Mouse (Mus musculus) myocyte (in vitro differentiated cells): ENCODE results near the gene Cyp27a1.

ENCODE experiments used
- POLR2A ChIP-seq: IDR thresholded peaks from one replicate; pipeline ENCODE4 v1.6.1; 2011; ENCODE audit warnings: low read depth, mild to moderate bottlenecking, control low read depth, moderate library complexity; ENCODE audit not compliant: insufficient read length
- REST ChIP-seq: IDR thresholded peaks from one replicate; pipeline ENCODE4 v1.6.1; 2011; ENCODE audit warnings: mild to moderate bottlenecking, control low read depth, moderate library complexity; ENCODE audit not compliant: insufficient read depth, insufficient read length
- USF1 ChIP-seq: IDR thresholded peaks from one replicate; pipeline ENCODE4 v1.6.1; 2011; ENCODE audit warnings: low read depth, mild to moderate bottlenecking, control low read depth, moderate library complexity

DNA sequence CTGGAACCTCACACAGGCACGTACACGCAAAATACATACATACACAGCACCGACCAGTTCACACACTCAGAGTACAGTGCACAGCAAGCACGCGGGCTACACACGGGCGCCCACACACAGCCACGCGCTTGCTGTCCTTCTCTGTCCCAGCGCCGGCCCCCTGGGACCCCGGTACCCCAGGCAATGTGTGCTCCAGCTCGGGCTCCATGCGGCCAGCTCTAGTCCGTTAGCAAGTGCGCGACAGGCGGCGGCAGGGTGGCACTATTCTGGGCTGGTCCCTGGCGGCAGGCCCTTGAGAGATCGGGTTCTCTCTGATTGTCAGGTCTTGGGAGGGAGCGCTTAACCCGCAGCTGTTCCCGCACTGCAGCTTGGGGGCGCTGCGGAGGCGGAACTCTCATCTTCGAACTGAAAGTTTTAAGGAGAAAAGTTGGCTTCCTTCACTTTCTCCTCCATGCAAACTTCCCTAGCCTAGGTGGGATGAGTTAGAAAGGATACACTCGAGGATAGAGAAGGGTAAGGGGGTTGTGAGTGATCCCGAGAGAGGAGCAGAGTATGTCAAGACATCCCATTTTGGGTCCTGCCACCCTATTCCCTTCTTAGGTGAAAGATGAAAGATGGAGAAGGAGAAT, 35.4 kb downstream of the Cyp27a1 start, which contains the start of gene Prkag3:
- TF ChIP-seq POLR2A = peak; percentile 63
- no peak for TF ChIP-seq REST
- TF ChIP-seq USF1 = no peak
